Mouse (Mus musculus): ENCODE results near the gene Tmem132b. TPM values are rescaled to one million over a fixed set of nuclear protein-coding genes. Genes with fewer than 3 reads are reported as not detected.
A peak's percentile ranks its signal among the peaks of the same experiment; 100 is the strongest.

Gene Tmem132b
- polyA plus RNA-seq, 1 experiment from 2014 or later: 4.2 TPM

DNA sequence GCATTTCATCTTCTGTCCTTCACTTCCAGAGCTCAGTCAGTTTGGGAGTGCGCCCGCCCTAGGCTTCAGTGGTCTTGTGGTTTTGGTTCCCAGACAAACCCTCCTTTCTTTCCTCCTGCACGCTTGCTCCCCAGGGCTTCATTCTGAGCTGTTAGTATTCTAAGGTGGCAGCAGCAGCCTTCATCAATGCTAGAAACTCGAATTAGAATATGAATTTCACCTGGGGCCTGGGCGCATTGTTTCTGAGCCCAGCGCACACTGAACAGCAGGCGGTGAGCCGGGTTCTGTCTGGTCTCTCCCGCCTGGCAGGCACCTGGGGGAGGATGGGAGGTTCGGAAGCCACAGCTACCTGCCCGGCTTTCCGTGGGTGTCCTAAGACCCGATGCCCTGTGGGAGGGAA is 14.7 kb downstream of the Tmem132b start:
- no peak overlapping the region for H3K4me3 ChIP-seq (ENCODE audit: low read length)
- ATAC-seq: no peak
- peak overlapping the region; percentile 55; the same call in 1 of the 2 replicates for H3K27ac ChIP-seq (ENCODE audit: low read depth, low read length)
- H3K9ac ChIP-seq (ENCODE audit: low read depth, low read length): peak overlapping the region; percentile 2; the same call in 1 of the 2 replicates
- no peaks in the 10 kb centered on the region for H3K9me3 ChIP-seq (ENCODE audit: control insufficient read depth, low read length)
- H3K36me3 ChIP-seq (ENCODE audit: control insufficient read depth, insufficient read depth, low read length): no peaks in the 10 kb centered on the region
- WGBS: 18% methylated on average over 13 of the region's 13 CpGs
- no peaks in the 10 kb centered on the region for H3K27me3 ChIP-seq (replicated peaks; ENCODE audit: control insufficient read depth, insufficient read depth, low read length)
- H3K4me2 ChIP-seq (ENCODE audit: low read length): no peak overlapping the region
- H3K4me1 ChIP-seq (ENCODE audit: control insufficient read depth, insufficient read depth, low read depth, low read length): peaks cover 5% of the 10 kb centered on the region

DNA sequence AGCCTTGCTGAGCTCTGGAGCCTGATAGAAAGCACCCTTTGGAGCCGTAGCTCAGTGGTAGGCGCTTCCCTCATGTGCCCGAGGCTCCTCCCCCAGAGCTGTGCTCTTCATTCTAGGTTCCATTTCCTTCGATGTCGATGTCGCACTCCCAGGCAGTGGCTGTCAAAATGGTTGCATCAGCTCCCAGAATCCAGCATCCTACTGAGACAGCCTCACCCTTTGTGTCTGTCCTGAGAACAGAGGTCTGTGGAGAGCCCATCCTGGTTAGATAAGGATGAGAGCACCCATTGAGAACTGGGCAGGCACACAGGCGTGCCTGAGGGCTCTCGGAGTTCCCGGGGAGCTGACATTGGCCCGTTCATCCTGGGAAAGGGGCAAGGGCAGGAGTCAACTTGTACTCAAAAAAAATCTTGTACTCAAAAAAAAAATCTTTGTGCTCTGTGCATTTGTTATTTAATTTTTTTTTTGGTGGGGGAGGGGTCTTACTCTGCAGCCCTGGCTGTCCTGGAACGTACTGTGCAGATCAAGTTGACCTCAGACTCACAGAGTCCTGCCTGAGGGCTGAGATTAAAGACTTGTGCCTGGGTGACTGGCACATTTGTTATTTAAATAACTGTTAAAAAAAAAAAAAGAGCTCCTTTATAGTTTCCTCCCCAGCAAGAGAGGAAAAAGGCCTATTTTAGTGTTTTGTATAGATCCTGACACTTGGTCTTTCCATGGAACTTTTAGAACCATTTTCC is 18.3 kb downstream of the Tmem132b start:
- Histone ChIP-seq H3K4me1 (ENCODE audit: control insufficient read depth, insufficient read depth, low read depth, low read length) (peaks cover 5% of the 10 kb centered on the region), H3K27ac (ENCODE audit: low read depth, low read length) (no peak overlapping the region), H3K9ac (ENCODE audit: low read depth, low read length) (no peak overlapping the region), H3K36me3 (ENCODE audit: control insufficient read depth, insufficient read depth, low read length) (no peaks in the 10 kb centered on the region), H3K4me3 (ENCODE audit: low read length) (no peak overlapping the region), H3K9me3 (ENCODE audit: control insufficient read depth, low read length) (no peaks in the 10 kb centered on the region), H3K4me2 (ENCODE audit: low read length) (no peak overlapping the region), H3K27me3 (replicated peaks; ENCODE audit: control insufficient read depth, insufficient read depth, low read length) (no peaks in the 10 kb centered on the region)
- WGBS: 25% methylated on average over 11 of the region's 11 CpGs
- ATAC-seq: peak; percentile 24; the same call in 1 of the 2 replicates

DNA sequence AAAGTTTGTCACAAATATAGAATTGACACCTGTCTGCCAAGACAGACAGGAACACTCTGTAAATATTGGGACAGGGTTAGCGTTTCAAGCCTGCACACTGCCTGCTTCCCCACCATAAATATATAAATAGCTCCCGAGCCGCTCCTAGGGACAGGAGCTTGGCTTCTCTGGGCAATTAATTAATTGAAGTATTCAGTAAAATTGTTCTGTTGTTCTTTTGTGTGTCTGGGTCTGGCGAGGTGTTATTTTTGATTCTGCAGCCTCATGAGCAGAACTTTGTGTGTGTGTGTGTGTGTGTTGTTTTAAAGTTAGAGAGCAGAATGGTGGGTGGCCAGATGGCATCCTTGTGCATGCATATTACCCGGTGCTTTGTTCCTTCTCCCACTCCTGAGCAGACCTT is 24.2 kb downstream of the Tmem132b start:
- Histone ChIP-seq H3K4me3 (ENCODE audit: low read length) (no peak overlapping the region), H3K4me2 (ENCODE audit: low read length) (no peak overlapping the region), H3K36me3 (ENCODE audit: control insufficient read depth, insufficient read depth, low read length) (no peaks in the 10 kb centered on the region), H3K27me3 (replicated peaks; ENCODE audit: control insufficient read depth, insufficient read depth, low read length) (no peaks in the 10 kb centered on the region), H3K4me1 (ENCODE audit: control insufficient read depth, insufficient read depth, low read depth, low read length) (no peaks in the 10 kb centered on the region), H3K27ac (ENCODE audit: low read depth, low read length) (no peak overlapping the region), H3K9me3 (ENCODE audit: control insufficient read depth, low read length) (no peaks in the 10 kb centered on the region), H3K9ac (ENCODE audit: low read depth, low read length) (no peak overlapping the region)
- no peak for ATAC-seq
- WGBS: 74% methylated on average over 5 of the region's 5 CpGs

DNA sequence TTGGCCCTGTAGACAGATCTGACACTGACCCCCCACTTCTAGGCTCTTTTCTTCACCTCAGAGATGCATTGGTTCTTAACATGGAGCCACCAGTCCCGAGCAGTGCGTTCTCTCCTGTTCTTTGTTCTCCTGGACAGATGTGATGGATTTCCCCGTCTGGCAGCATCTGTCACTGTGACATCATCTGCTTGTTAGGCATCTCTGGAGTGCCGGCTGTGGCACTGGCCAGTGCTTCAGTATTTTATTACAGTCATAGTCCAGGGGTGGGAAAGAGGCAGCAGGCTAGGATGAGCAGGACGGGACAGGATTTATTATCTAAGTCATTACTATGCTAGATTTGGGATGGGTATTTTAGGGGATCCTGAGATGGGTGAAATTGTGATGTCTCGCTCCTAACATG is 31.9 kb downstream of the Tmem132b start:
- no peak overlapping the region for H3K4me2 ChIP-seq (ENCODE audit: low read length)
- H3K9me3 ChIP-seq (ENCODE audit: control insufficient read depth, low read length): no peaks in the 10 kb centered on the region
- H3K4me1 ChIP-seq (ENCODE audit: control insufficient read depth, insufficient read depth, low read depth, low read length): no peaks in the 10 kb centered on the region
- no peak overlapping the region for H3K4me3 ChIP-seq (ENCODE audit: low read length)
- no peaks in the 10 kb centered on the region for H3K36me3 ChIP-seq (ENCODE audit: control insufficient read depth, insufficient read depth, low read length)
- H3K9ac ChIP-seq (ENCODE audit: low read depth, low read length): no peak overlapping the region
- no peak for ATAC-seq
- no peak overlapping the region for H3K27ac ChIP-seq (ENCODE audit: low read depth, low read length)
- H3K27me3 ChIP-seq (replicated peaks; ENCODE audit: control insufficient read depth, insufficient read depth, low read length): no peaks in the 10 kb centered on the region
- 42% methylated on average over 6 of the region's 6 CpGs for WGBS

DNA sequence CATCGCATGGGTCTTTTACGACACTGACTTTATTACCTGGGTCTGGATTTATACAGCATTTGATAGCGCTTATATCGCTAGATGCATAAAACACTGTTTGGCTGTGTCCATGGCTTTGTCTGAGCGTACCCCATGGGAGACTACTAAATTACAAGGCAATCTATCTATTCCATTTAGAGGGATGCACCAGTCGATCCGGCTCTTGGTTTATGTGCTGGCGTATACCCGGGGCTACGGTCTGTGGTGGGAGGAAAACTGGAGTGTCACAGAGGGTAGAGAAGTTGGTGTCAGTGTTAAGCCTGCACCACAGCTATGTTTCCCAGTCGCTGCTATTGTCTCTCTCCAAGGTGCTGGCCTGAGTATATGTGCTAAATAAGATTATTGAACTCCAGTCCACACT is 34.2 kb downstream of the Tmem132b start:
- no peaks in the 10 kb centered on the region for H3K36me3 ChIP-seq (ENCODE audit: control insufficient read depth, insufficient read depth, low read length)
- H3K4me2 ChIP-seq (ENCODE audit: low read length): no peak overlapping the region
- ATAC-seq: no peak
- H3K4me1 ChIP-seq (ENCODE audit: control insufficient read depth, insufficient read depth, low read depth, low read length): no peaks in the 10 kb centered on the region
- H3K27me3 ChIP-seq (replicated peaks; ENCODE audit: control insufficient read depth, insufficient read depth, low read length): no peaks in the 10 kb centered on the region
- no peaks in the 10 kb centered on the region for H3K9me3 ChIP-seq (ENCODE audit: control insufficient read depth, low read length)
- 58% methylated on average over 11 of the region's 11 CpGs for WGBS
- no peak overlapping the region for H3K9ac ChIP-seq (ENCODE audit: low read depth, low read length)
- H3K4me3 ChIP-seq (ENCODE audit: low read length): no peak overlapping the region
- no peak overlapping the region for H3K27ac ChIP-seq (ENCODE audit: low read depth, low read length)

DNA sequence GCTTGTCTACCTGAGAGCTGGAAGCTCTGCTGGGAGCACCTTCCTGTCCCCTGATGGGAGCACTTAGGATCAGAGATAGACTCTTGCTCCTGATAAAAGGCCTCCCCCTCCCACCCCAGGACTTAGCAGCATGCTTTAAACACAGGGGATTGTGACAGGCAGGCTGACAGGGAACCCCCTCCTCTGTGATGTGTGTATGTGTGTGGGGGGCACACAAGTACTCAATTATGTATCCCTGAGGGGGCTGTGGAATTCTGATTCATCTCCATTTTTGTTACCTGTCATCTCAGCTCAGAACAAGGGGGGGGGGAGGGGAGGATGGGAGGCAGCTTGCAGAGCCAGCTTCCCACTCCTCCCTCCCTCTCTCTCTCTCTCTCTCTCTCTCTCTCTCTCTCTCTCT is 36.9 kb downstream of the Tmem132b start:
- ATAC-seq: no peak

DNA sequence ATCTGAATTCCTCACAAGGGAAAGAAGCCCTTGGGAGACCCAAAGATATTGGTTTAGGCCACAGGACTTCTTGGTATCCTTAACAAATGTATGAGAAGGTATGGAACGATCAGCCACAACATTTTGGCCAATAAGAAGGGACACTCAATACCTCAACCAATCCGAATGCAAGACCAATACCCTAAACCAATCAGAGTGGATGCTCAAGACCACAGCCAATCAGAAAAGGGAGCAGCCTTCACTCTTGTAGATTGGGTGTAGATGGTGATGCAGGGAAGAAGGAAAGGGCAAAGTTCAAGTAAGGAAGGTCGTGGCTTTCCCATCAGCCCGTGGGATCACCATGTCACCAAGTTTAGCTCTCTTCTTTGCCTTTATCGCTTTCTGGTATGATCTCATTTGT is 40.4 kb downstream of the Tmem132b start:
- no peaks in the 10 kb centered on the region for H3K27me3 ChIP-seq (replicated peaks; ENCODE audit: control insufficient read depth, insufficient read depth, low read length)
- H3K9me3 ChIP-seq (ENCODE audit: control insufficient read depth, low read length): no peaks in the 10 kb centered on the region
- H3K4me3 ChIP-seq (ENCODE audit: low read length): no peak overlapping the region
- peaks cover 9% of the 10 kb centered on the region for H3K4me1 ChIP-seq (ENCODE audit: control insufficient read depth, insufficient read depth, low read depth, low read length)
- no peak for ATAC-seq
- 90% methylated on average over 5 of the region's 5 CpGs for WGBS
- H3K27ac ChIP-seq (ENCODE audit: low read depth, low read length): no peak overlapping the region
- H3K9ac ChIP-seq (ENCODE audit: low read depth, low read length): no peak overlapping the region
- no peak overlapping the region for H3K4me2 ChIP-seq (ENCODE audit: low read length)
- H3K36me3 ChIP-seq (ENCODE audit: control insufficient read depth, insufficient read depth, low read length): no peaks in the 10 kb centered on the region

More for the DNA sequence above, 36.9 kb downstream of the Tmem132b start:
- no peaks in the 10 kb centered on the region for H3K9me3 ChIP-seq (ENCODE audit: control insufficient read depth, low read length)
- no peaks in the 10 kb centered on the region for H3K36me3 ChIP-seq (ENCODE audit: control insufficient read depth, insufficient read depth, low read length)
- H3K4me2 ChIP-seq (ENCODE audit: low read length): no peak overlapping the region
- no peak overlapping the region for H3K4me3 ChIP-seq (ENCODE audit: low read length)
- H3K27me3 ChIP-seq (replicated peaks; ENCODE audit: control insufficient read depth, insufficient read depth, low read length): no peaks in the 10 kb centered on the region
- H3K9ac ChIP-seq (ENCODE audit: low read depth, low read length): no peak overlapping the region
- no peaks in the 10 kb centered on the region for H3K4me1 ChIP-seq (ENCODE audit: control insufficient read depth, insufficient read depth, low read depth, low read length)
- no peak overlapping the region for H3K27ac ChIP-seq (ENCODE audit: low read depth, low read length)

DNA sequence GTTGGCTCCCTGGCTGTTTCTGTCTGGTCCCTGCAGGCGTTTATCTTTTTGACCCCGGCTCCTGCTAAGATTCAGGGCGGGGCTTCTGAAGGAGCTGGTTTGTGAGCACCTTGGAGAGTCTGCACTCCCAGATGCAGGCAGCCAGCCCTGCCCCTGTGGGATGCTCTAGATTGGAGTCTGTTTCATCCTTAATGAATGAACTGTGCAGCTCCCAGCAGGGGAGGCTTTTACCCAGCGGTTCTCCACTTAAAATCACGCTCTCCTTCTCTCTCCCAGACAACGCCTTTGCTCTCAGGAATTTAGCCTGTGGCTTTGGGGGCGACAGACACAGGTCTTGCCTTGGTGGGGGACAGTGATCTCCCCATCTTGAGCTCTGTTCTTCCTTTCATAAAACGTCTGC is 43.3 kb downstream of the Tmem132b start:
- H3K27ac ChIP-seq (ENCODE audit: low read depth, low read length): no peak overlapping the region
- H3K4me1 ChIP-seq (ENCODE audit: control insufficient read depth, insufficient read depth, low read depth, low read length): peaks cover 9% of the 10 kb centered on the region
- ATAC-seq: no peak
- H3K36me3 ChIP-seq (ENCODE audit: control insufficient read depth, insufficient read depth, low read length): no peaks in the 10 kb centered on the region
- H3K4me3 ChIP-seq (ENCODE audit: low read length): no peak overlapping the region
- no peak overlapping the region for H3K4me2 ChIP-seq (ENCODE audit: low read length)
- 1% methylated on average over 8 of the region's 8 CpGs for WGBS
- no peaks in the 10 kb centered on the region for H3K9me3 ChIP-seq (ENCODE audit: control insufficient read depth, low read length)
- no peak overlapping the region for H3K9ac ChIP-seq (ENCODE audit: low read depth, low read length)
- no peaks in the 10 kb centered on the region for H3K27me3 ChIP-seq (replicated peaks; ENCODE audit: control insufficient read depth, insufficient read depth, low read length)

DNA sequence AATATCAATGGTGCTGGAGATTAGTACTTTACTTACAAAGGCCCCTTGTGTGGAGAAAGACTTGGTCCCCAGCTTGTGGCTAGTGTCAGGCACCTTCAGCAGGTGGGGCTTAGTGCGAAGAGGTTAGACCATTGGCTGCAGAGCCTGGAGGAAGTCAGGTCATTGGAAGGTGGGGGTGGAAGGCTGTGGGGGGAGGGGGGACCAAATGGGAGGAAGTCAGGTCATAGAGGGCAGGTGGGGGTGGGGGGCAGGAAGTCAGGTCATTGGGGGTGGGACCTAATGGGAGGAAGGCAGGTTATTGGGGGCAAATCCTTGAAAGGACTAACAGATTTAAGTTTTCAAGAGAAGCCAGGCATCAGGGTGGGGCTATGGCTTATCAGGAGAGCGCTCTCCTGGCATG is 44.3 kb downstream of the Tmem132b start:
- 91% methylated on average over 2 of the region's 2 CpGs for WGBS
- Histone ChIP-seq H3K36me3 (ENCODE audit: control insufficient read depth, insufficient read depth, low read length) (no peaks in the 10 kb centered on the region), H3K27me3 (replicated peaks; ENCODE audit: control insufficient read depth, insufficient read depth, low read length) (no peaks in the 10 kb centered on the region), H3K9ac (ENCODE audit: low read depth, low read length) (no peak overlapping the region), H3K9me3 (ENCODE audit: control insufficient read depth, low read length) (no peaks in the 10 kb centered on the region), H3K27ac (ENCODE audit: low read depth, low read length) (no peak overlapping the region), H3K4me2 (ENCODE audit: low read length) (no peak overlapping the region), H3K4me3 (ENCODE audit: low read length) (no peak overlapping the region), H3K4me1 (ENCODE audit: control insufficient read depth, insufficient read depth, low read depth, low read length) (peaks cover 9% of the 10 kb centered on the region)
- ATAC-seq: no peak

All from hindbrain, embryonic 16.5 days (tissue).